Mouse (Mus musculus): ENCODE results near the gene Acat2.

GRCm38 (mm10) chr17:12910391-12910790 lies 50.2 kb downstream of the Acat2 start:
- no peak for TF ChIP-seq CTCF (IDR thresholded peaks at IDR 0.05; ENCODE audit: insufficient read depth, low read depth, low read length)
- TF ChIP-seq POLR2A (IDR thresholded peaks at IDR 0.05; ENCODE audit: insufficient read depth, low read depth, low read length): no peak
